Mouse (Mus musculus) cerebellum, adult 9-11 months (tissue): ENCODE measurements around the gene Srarp.

Source experiments
- DNase-seq: peaks from one replicate; pipeline ENCODE4 v3.0.0; 2022

Srarp gene

DNA sequence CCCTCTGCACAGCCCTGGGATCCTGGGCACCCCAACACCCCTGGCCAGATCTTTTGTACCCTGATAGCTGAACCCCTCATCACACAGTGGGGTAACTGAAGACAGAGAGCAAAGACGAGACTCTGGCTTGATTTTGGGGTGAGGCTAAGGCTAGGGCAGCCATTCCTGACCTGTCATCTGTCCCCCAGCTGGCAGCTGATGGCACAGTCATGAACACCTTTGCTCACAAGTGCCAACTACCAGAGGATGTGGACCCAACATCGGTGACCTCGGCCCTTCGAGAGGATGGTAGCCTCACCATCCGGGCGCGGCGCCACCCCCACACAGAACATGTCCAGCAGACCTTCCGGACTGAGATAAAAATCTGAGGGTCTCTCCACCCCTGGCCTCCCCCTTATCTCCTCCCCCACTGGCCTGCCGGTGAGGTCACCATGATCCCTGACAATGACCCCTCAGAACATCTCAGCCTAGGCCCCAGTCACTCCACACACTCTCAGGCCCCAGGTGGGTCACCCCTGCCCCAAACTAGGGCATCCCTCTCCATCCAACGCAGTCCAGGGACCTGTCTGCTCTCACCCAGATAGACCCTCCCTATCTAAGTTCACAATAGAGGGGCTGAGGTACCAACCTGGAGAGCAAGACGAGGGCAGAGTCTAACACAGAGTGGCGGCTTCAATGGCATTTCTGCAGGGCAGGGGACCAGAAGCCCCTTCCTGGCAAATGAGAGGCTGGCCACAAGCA lies 12.0 kb downstream of the Srarp start:
- no peak for DNase-seq

DNA sequence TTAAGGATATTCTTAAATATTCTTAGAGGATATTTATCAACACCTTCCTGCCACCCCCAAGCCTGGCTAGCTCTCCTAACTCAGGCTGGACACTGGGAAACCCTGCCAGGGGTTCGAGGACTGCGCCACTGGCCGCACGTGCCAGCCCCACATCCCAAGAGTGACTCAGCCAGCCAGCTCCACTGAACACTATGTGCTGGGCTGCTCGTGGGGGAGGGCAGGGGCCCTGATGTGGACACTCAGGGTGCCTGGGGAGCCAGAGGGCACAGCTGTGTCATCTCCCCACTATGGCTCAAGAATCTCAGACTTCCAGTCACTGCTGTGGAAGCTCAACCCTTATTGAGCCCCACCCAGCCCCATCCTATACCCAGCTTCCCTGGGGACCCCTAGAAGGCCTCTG lies 12.6 kb downstream of the Srarp start:
- no peak for DNase-seq

DNA sequence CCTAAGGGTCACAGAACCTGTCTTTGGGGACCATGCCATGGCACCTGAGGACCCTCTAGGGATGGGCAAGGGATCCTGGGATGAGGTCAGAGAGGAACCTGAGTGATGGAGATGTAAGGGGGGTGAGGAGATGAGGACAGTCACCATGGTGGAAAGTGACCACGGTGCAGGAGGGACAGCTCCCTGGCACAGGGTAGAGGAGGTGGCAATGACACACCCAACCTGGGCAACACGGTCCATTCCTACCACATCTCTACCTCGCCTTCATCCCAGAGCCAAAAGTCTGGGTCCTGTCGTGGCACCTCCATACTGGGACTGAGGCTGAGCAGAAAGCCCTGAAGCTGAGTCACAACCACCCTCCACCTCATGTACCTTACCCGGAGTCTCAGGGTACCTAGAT lies 13.1 kb downstream of the Srarp start:
- no peak for DNase-seq

DNA sequence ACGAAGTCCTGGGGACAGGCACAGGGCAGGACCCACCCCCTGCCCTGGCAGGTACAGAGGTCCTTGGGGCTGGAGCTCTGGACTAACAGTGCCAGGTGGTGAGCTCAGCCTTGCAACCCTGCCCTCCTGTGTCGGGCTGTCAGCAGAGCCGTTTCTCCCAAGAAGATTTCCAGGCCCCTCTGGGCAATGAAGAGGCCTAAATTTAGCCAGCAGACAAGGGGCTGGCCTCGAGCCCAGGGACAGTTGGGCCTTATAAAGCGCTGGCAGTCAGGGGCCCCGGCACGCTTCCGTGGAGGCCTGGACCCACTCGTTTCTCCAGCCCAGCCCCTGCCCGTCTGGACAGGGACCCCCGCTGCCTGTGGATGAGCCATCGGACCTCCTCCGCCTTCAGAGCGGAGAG lies 14.5 kb downstream of the Srarp start:
- DNase-seq = peak; percentile 38

DNA sequence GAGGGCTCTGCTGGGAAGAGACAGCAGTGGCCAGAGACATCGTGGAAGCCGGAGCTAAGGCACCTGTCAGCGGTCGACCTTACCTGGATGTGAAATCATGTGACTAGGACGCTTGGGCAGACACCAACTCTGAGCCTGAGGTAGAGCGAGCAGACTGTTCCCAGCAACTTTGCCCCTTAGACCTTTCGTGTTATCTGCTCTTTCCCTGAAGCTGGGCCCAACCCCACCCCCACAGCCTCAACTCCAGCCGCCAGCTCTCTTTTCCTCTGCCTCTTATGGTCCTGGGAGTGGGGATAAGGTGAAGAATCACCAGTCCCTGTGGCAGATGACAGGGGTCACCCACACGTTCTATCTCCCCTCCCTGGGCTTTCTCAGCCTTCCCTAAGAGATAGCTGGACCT lies 15.0 kb downstream of the Srarp start:
- DNase-seq = no peak

DNA sequence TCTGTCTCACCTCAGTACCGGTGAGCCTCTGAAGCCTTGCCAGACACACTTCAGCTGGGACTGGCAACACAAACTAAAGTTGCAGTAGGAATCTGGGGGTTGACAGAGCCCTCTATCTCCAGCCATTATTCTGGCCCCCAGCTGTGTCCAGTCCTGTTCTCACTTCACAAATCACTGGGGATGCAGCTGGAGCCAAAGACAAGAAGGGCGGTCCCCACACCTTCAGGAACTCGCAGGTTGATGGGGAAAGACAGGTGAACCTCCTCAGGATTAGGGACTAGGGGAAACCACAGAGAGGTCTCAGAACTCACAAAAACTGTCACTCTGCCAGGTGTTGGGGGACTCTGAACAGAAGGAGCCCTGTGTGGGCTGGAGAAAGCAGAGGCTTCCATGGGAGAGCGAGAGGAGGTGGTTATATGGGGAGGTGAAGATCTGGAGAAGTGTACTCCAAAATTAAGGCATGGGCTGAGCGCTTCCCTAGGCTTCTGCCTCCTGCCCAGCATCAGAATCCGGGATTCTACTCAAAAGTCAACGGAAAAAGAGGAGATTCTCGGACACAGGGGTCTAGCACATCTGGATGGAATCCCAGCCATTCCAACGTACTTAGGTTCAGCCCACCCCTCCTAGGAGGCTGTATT lies 15.6 kb downstream of the Srarp start, which contains the start of gene Hspb7:
TSS of gene Hspb7 (plus strand) at position 588 of the 638 bp plus-strand sequence.
- DNase-seq = no peak

DNA sequence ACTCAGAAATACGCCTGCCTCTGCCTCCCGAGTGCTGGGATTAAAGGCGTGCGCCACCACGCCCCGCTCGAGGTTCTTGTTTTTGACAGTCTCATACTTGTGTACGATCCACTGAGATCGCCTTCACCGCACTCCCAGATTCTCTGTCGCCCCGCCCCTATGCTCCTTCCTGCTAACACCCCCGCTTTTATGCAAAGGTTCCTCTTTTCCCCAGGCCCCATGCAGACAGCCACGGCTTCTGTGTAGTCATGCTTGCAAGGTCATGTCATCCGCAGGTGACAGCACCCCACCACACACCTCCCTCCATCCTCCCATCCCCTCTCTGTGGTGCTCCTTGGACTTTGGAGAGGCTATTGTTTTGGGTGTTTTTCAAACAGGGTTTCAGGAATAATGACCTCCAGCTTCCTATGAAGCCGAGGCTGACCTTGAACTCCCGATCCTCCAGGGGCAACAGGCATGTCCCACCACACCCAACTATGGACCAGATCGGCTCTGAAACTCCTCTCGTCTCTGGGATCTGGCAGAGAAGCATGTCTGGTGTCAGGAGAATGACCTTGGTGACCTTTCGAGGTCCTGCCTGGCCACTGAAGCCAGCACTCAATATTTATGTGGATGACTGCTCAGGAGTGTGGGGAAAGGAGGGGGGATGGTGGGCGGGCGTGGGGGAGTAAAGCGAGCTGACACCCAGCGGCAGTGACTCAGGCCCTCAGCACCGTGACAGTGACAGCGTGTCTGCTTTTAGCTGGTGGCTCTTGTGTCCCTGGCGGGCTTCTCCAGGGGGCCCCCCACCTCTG lies 16.3 kb downstream of the Srarp start:
- no peak for DNase-seq

DNA sequence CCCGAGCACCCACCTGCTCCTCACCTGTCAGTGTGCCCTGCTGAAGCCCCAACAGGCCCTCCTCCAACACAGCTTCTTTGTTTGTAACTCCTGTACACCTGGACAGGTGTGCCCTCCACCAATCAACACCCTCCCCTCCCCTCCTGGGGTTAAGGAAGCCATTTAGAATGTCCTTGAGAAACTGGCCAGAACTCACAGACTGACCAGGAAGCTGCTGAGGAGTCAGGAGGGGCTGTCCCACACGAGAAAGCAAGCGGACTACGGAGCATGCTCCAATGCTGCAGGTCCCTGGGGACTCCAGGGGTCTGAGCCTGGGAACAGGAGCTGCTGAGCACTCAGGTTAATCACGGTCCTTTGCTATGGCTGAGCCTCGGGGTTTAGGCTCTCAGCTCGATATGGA lies 20.0 kb downstream of the Srarp start, which contains the start of gene Clcnkb:
TSS of gene Clcnkb (minus strand) at position 91 of the 400 bp plus-strand sequence.
- DNase-seq = no peak

DNA sequence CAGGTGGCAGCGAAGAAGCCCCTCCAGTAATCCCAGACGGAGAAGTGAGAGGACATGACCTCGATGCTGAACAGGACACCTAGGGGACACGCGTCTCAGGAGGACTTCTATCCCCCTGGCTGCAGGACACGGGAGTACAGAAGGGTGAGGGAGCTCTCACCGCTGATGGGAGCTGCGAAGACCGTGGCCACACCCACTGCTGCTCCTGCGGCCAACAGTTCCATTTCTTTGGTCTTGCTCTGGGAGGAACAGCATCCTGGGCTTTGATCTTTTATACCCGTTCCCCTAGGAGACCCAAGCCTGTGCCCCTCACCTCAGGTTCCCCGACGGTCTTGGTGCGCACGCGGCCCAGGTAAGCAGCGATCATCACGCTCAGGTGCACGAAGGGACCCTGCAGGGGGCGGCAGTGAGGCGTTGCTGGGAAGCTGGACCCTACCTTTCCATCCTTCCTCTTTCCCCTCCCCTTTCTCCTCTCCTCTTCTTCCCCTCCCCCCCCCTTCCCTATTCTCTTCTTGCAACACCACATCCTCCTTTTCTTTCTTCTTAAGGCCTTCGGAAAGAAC lies 24.4 kb downstream of the Srarp start:
- DNase-seq = no peak

DNA sequence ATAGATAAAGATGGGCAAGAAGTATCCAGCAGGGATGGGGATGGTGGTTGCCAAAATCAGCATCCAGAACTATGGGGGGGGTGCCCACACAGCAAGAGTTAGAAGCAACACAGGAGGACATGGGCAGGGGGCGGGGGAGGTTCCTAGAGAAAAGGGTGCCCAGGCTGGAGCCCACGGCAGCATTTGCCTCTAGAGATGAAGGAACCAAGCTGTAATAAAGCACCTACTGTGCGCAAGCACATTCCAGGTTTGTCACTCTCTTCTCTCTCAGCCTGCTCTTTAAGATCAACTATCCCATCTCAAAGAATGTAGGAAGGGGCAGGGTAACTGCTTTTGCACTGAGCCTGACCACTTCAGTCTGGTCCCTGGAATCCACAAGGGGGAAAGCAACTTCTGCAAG lies 27.3 kb downstream of the Srarp start:
- no peak for DNase-seq

DNA sequence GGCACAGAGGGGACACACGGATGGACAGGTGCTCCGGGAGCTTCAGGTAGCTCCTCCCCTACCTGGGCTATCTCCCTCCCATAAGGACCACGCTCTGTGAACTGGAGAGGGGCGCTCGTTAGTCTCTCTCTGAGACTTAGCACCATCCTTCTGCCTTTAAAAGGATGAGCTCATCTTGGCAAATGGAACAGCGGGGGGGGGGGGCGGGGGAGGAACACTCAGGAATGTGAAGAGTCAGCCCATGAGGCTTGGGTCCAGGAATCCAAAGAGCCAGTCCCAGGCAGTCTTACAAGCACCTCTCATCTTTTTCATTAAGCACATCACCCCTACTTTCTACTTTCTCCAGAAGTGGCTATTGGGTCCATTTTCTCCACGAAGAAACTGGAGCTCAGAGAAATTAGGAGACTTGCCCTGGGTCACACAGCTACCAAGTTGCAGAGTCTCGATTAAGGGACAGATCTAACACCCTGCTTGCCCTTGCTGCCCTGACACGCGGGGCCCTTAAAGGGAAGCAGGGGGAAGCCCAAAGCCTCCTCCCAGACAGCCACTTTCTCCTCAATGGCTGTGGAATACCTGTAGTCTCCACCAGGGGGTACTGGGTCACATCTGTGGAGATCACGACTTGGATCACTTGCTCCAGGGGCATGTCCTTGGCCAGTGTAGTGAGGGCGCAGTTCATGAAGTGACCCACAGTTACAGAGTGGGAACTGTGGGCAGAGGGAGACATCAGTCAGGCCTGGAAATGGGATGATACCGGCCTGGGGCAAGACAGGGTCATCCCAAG lies 29.2 kb downstream of the Srarp start:
- DNase-seq = no peak

DNA sequence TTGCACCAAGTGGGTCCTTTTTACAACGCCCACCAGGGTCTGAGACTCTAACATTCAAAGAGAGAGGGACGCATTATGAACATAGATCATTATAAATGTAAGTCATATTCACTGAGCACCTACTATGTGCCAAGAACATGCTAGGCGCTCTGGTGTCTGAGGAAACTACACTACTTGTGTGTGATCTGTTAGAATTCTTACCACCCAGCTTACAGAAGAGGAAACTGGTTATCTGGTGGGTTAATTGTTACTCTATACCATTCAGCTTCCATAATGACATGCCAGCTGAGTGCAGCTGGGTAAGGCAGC lies 30.6 kb downstream of the Srarp start:
- DNase-seq = no peak

DNA sequence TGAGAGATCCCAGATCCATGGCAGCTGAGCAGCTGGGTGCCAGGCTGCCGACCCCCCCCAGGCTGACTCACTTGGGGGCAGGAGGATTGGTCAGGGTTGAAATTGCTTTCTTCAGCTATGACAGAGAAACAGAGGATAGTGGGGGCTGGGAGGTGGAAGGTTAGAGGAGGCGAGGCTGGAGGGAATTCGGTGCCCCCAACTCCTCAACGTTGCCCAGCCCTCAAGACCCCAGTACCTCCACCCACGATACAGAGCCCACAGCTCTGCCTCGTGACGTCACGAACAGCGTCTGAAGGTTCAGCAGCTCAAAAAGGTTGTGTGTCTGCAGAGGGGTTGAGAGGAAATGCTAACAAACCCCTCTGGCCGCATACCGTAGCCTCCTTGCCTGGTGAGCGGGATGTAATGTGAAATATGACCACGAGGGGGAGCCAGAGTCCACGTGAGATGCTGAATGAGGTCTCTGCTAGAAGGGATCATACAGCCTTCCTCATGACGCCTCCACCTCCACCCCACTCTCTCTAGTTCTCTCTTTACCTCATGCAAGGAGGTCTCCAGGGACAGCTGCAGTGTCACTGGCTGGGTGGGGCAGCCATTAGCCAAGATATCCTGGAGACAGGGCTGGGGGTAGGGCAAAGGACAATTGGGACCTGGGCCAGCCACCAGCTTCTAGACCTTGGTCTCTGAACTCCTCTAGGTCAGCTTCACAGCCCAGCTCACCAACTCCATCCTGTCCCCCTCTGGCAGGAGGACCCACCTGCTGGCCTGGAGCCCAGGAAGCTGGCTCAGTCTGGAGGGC lies 31.2 kb downstream of the Srarp start:
- DNase-seq = peak; percentile 74

DNA sequence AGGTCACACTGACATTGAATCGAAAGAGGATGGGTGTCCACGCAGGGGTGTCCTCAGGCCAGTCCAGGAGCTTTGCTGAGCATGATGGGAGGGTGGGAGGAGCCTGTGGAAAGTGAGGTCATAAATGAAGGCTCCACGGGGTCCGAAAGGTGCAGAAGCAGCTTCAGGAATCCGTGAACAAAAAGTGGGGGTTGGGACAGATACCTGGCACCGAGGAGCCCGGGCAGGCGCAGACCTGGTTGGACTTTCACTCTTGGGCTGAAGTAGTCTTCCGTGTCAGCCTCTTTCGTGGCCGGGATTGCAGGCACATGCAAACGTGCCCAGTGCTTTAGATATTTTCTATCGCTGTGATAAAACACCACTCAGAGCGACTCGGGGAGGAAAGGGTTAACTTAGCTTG lies 35.7 kb downstream of the Srarp start:
- no peak for DNase-seq

DNA sequence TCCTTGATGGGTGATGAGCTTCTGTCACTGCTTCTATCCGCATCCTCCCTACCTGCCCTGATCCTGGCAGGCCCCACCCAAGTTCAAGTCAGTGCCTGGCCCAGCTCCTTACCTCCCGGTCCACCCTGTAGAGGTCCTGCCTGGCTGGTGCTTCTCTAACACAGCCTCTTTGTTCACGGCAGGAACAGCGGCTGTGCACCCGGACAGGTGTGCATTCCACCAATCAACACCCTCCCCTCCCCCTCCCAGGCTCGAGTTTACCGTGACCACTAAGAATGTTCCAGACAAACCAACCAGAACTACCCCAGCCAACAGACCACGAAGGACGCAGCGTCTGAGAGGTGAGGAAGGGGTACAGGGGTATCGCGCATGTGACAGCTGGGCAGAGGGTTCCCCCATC lies 37.4 kb downstream of the Srarp start, which contains the start of gene Clcnka:
TSS of gene Clcnka (minus strand) at position 180 of the 400 bp plus-strand sequence.
- DNase-seq = no peak

DNA sequence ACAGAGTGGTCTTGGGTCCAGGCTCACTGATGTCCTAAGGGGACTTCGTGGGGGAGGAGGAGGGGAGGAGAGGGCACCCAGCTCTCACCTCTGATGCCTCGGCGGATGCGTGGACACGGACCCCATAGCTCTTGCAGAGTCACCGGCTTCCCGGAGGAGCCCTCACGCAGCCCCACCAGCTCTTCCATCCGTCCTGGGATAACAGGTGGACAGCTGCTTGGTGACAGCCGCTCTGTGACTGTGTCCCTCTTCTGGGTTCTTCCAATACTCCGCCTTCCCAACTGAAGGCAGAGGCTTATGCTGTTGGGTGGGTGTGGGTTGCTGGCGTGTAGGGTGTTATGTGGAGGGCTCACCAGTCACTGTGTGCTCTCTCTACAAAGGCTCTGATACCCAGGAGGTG lies 38.0 kb downstream of the Srarp start:
- DNase-seq = no peak

DNA sequence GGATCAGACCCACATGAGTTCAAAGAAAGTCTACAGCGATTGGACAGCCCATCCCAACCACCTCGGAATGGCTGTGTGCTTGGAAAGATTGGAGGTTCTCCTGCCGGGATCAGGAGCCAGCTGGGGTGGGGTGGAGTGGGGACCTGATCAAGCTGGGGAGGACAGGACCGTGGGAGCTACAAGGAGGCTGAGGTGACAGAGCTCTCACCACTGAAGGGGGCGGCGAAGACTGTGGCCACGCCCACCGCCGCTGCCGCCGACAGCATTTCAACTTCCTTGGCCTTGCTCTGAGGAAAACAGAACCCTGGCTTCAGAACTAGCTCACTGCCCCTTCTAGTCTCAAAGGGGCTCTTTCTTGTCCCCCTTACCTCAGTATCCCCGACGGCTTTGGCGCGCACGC lies 41.2 kb downstream of the Srarp start:
- no peak for DNase-seq

DNA sequence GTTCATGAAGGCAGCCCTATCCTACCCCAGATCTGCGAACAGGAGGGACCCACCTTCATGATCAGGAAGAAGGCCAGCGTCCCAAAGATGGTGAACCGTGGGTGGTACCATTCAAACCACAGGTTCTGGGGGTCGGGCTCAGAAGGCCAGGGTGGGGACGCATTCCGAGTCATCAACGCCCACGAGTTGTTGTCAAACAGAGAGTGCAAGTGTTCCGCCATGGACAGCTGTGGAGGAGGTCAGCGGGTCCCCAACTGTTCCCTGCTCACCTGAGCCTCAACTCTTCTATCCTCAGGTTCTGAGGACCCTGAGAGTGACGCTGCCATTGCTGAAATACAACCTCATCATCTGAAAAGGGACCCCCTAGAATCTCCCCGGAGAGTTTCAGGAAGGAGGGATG lies 44.6 kb downstream of the Srarp start:
- DNase-seq = no peak

DNA sequence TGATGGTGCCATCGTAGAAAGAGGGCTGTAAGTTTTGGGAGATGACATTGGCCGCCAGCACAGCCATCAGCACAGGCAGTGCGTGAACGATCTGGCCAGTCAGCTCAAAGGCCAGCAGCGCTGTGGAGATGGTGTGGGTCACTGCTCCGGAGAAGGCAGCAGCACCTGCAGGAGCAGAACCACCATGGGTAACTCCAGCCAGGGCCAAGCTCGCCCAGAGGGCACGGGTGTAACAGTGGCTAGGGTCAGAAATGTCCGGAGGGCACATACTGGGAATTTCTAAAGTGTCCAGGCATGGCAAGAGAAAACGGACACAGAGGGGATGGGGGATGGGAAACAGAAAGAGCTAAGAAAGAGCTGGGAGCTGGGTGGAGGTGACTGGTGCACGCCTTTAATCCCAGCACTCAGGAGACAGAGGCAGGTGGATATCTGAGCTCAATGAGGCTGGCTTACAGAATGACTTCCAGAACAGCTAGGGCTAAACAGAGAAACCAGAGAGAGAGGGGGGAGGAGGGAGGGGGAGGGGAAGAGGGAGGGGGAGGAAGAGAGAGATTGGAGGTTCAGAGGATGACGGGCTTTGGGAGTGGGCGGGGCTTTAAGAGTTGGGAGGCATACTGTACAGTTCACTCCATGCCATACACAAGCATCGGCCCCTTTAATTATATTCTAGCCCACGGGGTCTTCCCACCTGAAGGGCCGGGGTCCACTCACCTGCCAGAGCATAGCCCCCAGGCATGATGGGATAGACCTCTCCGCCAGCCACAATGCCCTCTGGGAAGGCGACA lies 46.3 kb downstream of the Srarp start:
- DNase-seq = no peak

DNA sequence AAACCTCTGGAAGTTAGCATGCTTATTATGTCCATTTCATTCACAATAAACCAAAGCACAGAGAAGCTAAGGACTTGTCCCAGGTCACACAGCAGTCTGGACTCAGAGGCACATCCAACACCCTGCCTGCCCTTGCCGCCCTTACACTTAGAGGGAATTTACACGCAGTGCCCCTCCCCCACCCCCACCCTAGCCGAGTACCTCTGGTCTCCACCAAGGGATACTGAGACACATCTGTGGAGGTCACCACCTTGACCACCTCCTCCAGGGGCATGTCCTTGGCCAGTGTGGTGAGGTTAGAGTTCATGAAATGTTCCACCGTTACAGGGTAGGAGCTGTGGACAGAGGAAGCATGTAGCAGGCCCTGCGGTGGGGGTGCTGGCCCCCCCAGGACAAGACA lies 48.0 kb downstream of the Srarp start:
- DNase-seq = no peak
